Mouse (Mus musculus): ENCODE measurements around the gene Klk12.

DNA sequence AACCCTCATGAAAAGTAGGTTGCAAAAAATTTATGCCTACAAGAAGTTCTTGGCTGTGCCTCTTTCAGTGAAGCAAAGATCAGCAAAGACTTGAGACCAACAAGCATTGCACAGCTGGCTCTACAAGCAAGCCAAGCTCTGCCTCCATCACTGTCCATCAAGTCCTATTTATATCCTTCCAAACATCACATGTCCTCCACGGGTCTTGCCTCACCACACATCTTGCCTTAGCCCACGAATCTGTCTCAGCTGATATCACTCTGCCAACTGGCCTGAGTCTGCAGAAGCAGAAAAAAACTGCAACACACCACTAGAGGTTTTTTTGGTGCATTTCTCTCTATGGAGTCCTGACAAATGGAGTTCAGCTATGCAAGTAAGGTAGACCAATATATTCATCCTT lies 15.9 kb upstream of the Klk12 start:
- TF ChIP-seq POLR2A (IDR thresholded peaks at IDR 0.05; ENCODE audit: insufficient read depth, low read depth, low read length) (no peak), CTCF (IDR thresholded peaks at IDR 0.05; ENCODE audit: insufficient read depth, low read depth, low read length) (no peak)

Measured in olfactory bulb, adult 2 months (tissue).